Mouse (Mus musculus) lung, postnatal 0 days (tissue): ENCODE measurements around the gene Rtn4rl2.

Experiments
- CTCF ChIP-seq: IDR thresholded peaks from 2 replicates; pipeline ENCODE4 v1.5.1; 2016; ENCODE audit warnings: antibody characterized with exemption, mild to moderate bottlenecking
- EP300 ChIP-seq: IDR thresholded peaks from 2 replicates; pipeline ENCODE4 v1.6.1; 2016; ENCODE audit warnings: antibody characterized with exemption, mild to moderate bottlenecking, control low read depth

DNA sequence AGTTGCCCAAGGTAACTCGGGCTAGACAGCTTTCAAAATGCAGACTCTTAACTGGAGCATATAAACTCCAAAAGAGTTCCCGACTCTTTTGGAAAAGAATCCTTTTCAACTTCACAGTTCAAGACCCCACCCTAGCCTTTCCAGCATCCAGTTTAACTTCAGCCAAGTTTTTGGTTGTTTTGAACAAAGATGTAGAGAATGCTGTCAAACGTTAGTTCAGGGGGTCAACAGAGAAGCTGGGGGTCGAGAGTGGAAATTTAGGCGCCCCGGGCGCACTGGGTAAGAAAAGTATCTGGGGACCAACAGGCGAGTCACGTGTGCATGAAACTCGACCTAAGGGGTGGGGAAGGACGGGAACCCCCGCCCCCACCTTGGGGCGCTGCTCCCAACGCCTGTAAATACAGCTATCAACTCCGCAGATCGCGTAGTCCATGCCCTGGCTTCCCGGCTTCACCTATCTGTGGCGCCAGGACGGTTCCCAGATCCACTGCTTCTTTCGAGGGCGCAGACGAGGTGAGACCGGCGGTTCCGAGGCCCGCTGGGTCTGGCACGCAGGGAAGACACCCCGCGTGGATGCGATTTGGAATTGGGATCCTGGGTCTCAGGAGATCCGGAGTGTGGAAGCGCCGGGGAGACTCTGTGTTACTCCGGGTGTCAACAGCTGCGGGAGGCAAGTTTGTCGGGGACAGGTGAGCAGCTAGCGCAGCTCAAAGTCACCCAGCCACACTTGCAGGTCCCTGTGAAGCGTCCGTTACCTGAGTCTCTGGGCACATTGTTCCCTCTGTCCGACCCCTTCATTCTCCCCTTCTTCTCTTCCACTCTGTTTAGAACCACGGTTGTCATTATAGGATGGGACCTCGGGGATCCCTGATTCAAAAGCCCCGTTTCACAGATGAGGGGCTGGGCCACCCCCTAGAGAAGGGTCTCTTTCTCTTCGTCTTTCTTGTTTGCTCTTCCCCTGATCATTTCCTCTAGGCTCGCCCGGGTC, 47.2 kb downstream of the Rtn4rl2 start:
- 0 out of 2 replicates have a peak, but pooled peaks have one; percentile 12 for TF ChIP-seq EP300
- no peak for TF ChIP-seq CTCF
